Mouse (Mus musculus) kidney, adult 2 months (tissue): ENCODE measurements around the gene Dmac2. TPM values are rescaled to one million over a fixed set of nuclear protein-coding genes. Genes with fewer than 3 reads are reported as not detected.
A peak's percentile ranks its signal among the peaks of the same experiment; 100 is the strongest.

ENCODE experiments used
- DNase-seq: peaks from one replicate; pipeline ENCODE4 v3.0.0; 2021
- H3K27ac ChIP-seq: fragments of 200-500 bp; 2 replicates; pipeline ENCODE4 v1.5.1; 2012; ENCODE audit warnings: low read depth, low read length, control low read depth, inconsistent platforms; ENCODE audit not compliant: insufficient read depth
- H3K27me3 ChIP-seq: fragments of 200-500 bp; replicated peaks from 2 replicates; pipeline ENCODE4 v1.6.1; 2012; ENCODE audit warnings: mild to moderate bottlenecking, moderate library complexity, low read length, inconsistent platforms; ENCODE audit not compliant: control insufficient read depth, insufficient read depth
- H3K36me3 ChIP-seq: fragments of 200-500 bp; 2 replicates; pipeline ENCODE4 v1.6.1; 2012; ENCODE audit warnings: mild to moderate bottlenecking, moderate library complexity, low read length, inconsistent platforms; ENCODE audit not compliant: control insufficient read depth, insufficient read depth
- H3K4me1 ChIP-seq: fragments of 200-500 bp; 2 replicates; pipeline ENCODE4 v1.6.1; 2011; ENCODE audit warnings: low read length; ENCODE audit not compliant: control insufficient read depth, insufficient read depth
- H3K4me3 ChIP-seq: fragments of 200-500 bp; 2 replicates; pipeline ENCODE4 v1.5.1; 2011; ENCODE audit warnings: mild to moderate bottlenecking, low read depth, low read length, control low read depth; ENCODE audit not compliant: insufficient read depth
- CTCF ChIP-seq: fragments of 200-500 bp; conservative IDR thresholded peaks from 2 replicates; pipeline ENCODE4 v1.5.1; 2011; ENCODE audit warnings: low read depth, mild to moderate bottlenecking, control low read depth, low read length, moderate library complexity, mixed read lengths; ENCODE audit not compliant: insufficient read depth, insufficient read length
- POLR2A ChIP-seq: fragments of 200-500 bp; IDR thresholded peaks from one replicate; pipeline ENCODE4 v1.6.1; 2011; ENCODE audit warnings: low read depth, low read length, control low read depth
- WGBS: fragments of 180-500 bp; shearing (Covaris S2); methylation state at CpG from one replicate; pipeline ENCODE4 v1.1.7; 2018; 5-methylcytosine and 5-hydroxymethylcytosine counted together
- polyA plus RNA-seq: library from polyadenylated mRNA; depleted of rRNA; stranded (reverse); fragments of >200 nt; gene quantifications from 2 replicates; pipeline ENCODE4 v1.2.3, GENCODE M21; 2012

Dmac2 gene
- polyA plus RNA-seq, 1 experiment = 114 TPM

- no peak for TF ChIP-seq POLR2A
- 0 out of 2 replicates have a peak, but pooled peaks have one; percentile 27 for TF ChIP-seq CTCF
- WGBS = 74% methylated on average over 8 of the region's 8 CpGs
- no peaks in the 10 kb centered on the region for H3K27me3 ChIP-seq
- no peaks in the 10 kb centered on the region for H3K36me3 ChIP-seq
- H3K4me3 ChIP-seq = no peak overlapping the region
- peaks cover 18% of the 10 kb centered on the region; the same call in 1 of the 2 replicates for H3K4me1 ChIP-seq
- H3K27ac ChIP-seq = no peak overlapping the region
- no peak for DNase-seq
Observed at GRCm38 (mm10) chr7:25651281-25651680, 32.1 kb downstream of the Dmac2 start.

- Histone ChIP-seq H3K4me1 (peaks cover 25% of the 10 kb centered on the region; the same call in 1 of the 2 replicates), H3K27me3 (no peaks in the 10 kb centered on the region), H3K4me3 (no peak overlapping the region), H3K27ac (no peak overlapping the region), H3K36me3 (no peaks in the 10 kb centered on the region)
- DNase-seq = no peak
- TF ChIP-seq POLR2A (no peak), CTCF (no peak)
- WGBS = 80% methylated on average over 12 of the region's 12 CpGs
Observed at GRCm38 (mm10) chr7:25652244-25652759, 33.1 kb downstream of the Dmac2 start.

DNA sequence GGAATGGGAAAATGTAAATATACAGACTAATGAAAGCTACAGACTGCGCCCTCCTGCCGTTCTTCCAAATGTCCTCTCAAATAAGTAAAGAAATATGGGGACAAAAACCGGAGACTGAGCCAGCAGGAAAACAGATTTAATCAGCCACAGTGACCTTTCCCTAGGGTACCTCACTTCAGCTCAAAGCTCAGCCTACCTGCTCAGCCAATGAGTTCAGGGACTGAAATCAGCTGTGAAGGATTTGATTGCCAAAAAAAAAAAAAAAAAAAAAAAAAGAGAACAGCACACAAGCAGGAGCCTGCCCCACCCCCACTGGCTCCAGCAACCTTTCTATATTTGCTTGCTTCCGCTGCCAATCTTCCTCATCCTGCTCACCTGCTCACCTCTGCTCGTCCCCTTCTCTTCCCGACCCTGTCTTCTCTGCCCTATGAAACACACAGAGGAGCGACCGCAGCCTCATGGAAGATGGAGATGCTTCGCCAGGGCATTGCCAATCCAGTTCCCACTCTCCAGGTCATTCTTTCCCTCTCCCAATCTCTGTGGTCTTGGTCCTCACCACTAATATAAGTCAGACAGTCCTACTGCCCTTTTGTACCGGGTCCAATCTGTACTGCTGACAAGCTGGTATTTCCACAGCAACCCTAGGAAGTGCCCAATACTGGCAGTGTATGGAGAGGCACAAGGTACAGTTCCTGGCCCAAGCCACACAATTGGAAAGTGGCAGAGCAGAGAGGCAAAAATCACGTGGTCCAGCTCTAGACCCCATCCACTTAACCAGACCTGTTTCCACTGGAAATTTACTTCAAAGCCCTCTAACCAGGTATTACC is 36.6 kb downstream of the Dmac2 start:
- DNase-seq = peak; percentile 82
- 46% methylated on average over 11 of the region's 11 CpGs for WGBS
- H3K4me1 ChIP-seq = peaks cover 21% of the 10 kb centered on the region; the same call in 1 of the 2 replicates
- peak overlapping the region; percentile 76 for H3K27ac ChIP-seq
- TF ChIP-seq CTCF (no peak), POLR2A (no peak)
- H3K36me3 ChIP-seq = no peaks in the 10 kb centered on the region
- no peaks in the 10 kb centered on the region for H3K27me3 ChIP-seq
- H3K4me3 ChIP-seq = peak overlapping the region; percentile 9; the same call in 1 of the 2 replicates

- H3K27me3 ChIP-seq = no peaks in the 10 kb centered on the region
- DNase-seq = peak; percentile 49
- TF ChIP-seq POLR2A = no peak
- TF ChIP-seq CTCF = no peak
- H3K36me3 ChIP-seq = no peaks in the 10 kb centered on the region
- 19% methylated on average over 10 of the region's 10 CpGs for WGBS
- peaks cover 21% of the 10 kb centered on the region; the same call in 1 of the 2 replicates for H3K4me1 ChIP-seq
- peak overlapping the region; percentile 98; the same call in 1 of the 2 replicates for H3K27ac ChIP-seq
- peak overlapping the region; percentile 53 for H3K4me3 ChIP-seq
Observed at GRCm38 (mm10) chr7:25657785-25658184, 38.6 kb downstream of the Dmac2 start.

DNA sequence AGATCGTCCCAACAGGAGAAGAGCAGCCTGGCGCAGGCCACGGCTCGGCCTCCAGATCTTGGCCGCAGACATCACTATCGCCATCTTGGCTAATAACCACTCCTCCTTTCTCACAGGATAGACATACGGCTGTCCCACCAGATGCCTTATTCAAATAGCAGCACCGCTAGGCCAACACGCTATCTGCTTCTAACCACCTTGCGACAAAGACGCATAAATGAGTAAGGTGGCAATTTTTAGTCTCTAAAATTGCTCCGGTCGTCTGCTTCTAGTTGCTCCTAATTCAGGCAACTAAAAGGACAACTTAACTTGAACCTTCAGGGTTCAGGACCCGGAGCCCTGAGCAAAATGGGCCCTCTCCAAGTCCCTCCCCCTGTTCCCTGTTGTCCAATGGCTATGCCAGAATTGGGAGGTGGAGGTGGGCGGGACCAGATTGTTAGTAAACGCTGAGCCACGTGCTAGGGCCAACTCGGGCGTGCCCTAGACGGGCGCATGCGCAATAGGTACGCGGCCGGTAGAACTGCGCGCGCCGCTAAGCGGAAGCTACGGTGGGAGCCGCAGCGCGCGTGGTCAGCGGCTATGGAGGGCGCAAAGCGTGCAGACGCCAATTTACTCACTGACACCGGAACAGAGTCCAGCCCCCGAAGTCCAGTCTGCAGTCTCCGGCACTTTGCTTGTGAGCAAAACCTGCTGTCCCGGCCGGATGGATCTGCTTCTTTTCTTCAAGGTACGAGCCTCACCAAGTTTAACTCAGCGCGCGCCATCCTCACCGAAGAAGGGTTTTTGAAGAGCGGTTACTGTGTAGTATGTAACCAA is 39.7 kb downstream of the Dmac2 start, which contains the start of the genes Bckdha and Exosc5:
Gene Bckdha (minus strand): TSS at position 325 of the 816 bp plus-strand sequence.
Gene Exosc5 (plus strand): TSS at position 508 of the 816 bp plus-strand sequence.
- H3K4me3 ChIP-seq = peak within 1 kb of the TSS; percentile 90
- no peak for TF ChIP-seq CTCF
- peak; percentile 73 for TF ChIP-seq POLR2A

GRCm38 (mm10) chr7:25666381-25666780 is 47.2 kb downstream of the Dmac2 start:
- H3K27me3 ChIP-seq = no peaks in the 10 kb centered on the region
- no peaks in the 10 kb centered on the region for H3K36me3 ChIP-seq
- WGBS = 97% methylated on average over 8 of the region's 8 CpGs
- no peak for DNase-seq
- no peak overlapping the region for H3K27ac ChIP-seq
- no peak overlapping the region for H3K4me3 ChIP-seq
- H3K4me1 ChIP-seq = no peaks in the 10 kb centered on the region
- TF ChIP-seq POLR2A = no peak
- no peak for TF ChIP-seq CTCF

More for the DNA sequence above, 39.7 kb downstream of the Dmac2 start, which contains the start of the genes Bckdha and Exosc5:
- peak within 1 kb of the TSS; percentile 98 for H3K27ac ChIP-seq
- H3K36me3 ChIP-seq = no peaks in the 10 kb centered on the region
- H3K4me1 ChIP-seq = peaks cover 21% of the 10 kb centered on the region; the same call in 1 of the 2 replicates
- H3K27me3 ChIP-seq = no peaks in the 10 kb centered on the region
- WGBS = under 1% methylated on average over 50 of the region's 50 CpGs
- peak; percentile 100 for DNase-seq
